Mouse (Mus musculus) bone marrow, adult 2 months (tissue): ENCODE data around the gene E130218I03Rik. TPM values are rescaled to one million over a fixed set of nuclear protein-coding genes. Genes with fewer than 3 reads are reported as not detected.

Experiments
- H3K27ac ChIP-seq: fragments of 200-500 bp; 2 replicates; pipeline ENCODE4 v1.5.1; 2012; ENCODE audit warnings: low read depth, mild to moderate bottlenecking, control low read depth, inconsistent platforms, low read length; ENCODE audit not compliant: control insufficient read depth, poor library complexity, insufficient read depth
- H3K4me1 ChIP-seq: fragments of 200-500 bp; 2 replicates; pipeline ENCODE4 v1.6.1; 2011; ENCODE audit warnings: low read length; ENCODE audit not compliant: control insufficient read depth, insufficient read depth
- H3K4me3 ChIP-seq: fragments of 200-500 bp; replicated peaks from 2 replicates; pipeline ENCODE3; 2011; ENCODE audit warnings: mild to moderate bottlenecking, low read depth, low read length, control low read depth; ENCODE audit not compliant: control insufficient read depth
- CTCF ChIP-seq: fragments of 200-500 bp; IDR thresholded peaks from 2 replicates; pipeline ENCODE4 v1.5.1; 2011; ENCODE audit warnings: low read length, control low read depth; ENCODE audit not compliant: control insufficient read depth, insufficient read depth
- POLR2A ChIP-seq: fragments of 200-500 bp; IDR thresholded peaks from 2 replicates; pipeline ENCODE4 v1.6.1; 2011; ENCODE audit warnings: low read depth, mild to moderate bottlenecking, control low read depth, low read length, borderline replicate concordance; ENCODE audit not compliant: control insufficient read depth
- WGBS: fragments of 180-500 bp; shearing (Covaris S2); methylation state at CpG from one replicate; pipeline ENCODE4 v1.1.7; 2018; 5-methylcytosine and 5-hydroxymethylcytosine counted together
- polyA plus RNA-seq: library from polyadenylated mRNA; stranded (reverse); fragments of >200 nt; gene quantifications from 2 replicates; pipeline ENCODE4 v1.2.4, GENCODE M21; 2011; ENCODE audit warnings: low replicate concordance; ENCODE audit not compliant: missing spikeins, insufficient read depth, insufficient read length

E130218I03Rik gene
- polyA plus RNA-seq, 1 experiment = not detected

DNA sequence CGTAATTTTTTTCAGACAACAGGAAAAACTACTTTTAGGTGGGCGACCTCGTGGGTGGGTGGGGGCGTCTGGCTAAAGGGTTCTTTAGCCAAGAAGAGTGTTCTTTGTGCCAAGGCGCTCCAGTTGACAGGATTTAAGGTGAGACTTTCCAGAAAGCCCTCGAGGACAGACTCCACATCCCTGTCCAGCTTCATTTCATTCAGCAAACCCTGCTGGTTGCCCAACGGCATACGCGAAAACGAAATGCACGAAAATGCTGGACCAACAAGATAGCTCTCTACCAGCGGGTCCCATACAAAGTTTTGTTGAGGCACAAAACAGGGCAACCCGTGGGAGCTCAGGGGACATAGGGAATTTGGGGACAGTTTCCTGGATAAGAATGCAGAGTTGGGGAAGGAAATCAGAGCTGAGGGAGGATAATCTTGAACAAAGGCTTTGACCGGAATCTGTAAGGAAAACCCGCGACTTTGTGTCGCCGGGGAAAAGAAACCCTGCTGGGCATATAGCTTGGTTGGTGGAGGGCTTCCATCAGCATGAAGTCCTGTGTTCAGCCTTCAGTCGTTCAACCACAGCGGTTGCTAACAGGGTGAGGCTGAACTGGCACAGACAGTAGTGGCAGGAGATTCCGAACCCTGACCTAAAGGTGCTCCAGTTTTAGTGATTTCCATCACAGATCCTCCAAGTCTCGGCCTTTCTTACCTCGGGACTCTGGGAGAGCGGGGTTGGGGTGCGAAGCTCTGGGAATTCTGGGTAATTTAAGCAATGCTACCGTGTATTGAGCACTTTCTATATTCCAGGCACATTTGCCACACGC, 6.9 kb downstream of the E130218I03Rik start:
- H3K4me3 ChIP-seq = no peak overlapping the region
- TF ChIP-seq CTCF (no peak), POLR2A (no peak)
- no peaks in the 10 kb centered on the region for H3K4me1 ChIP-seq
- no peak overlapping the region for H3K27ac ChIP-seq
- 67% methylated on average over 27 of the region's 27 CpGs for WGBS

DNA sequence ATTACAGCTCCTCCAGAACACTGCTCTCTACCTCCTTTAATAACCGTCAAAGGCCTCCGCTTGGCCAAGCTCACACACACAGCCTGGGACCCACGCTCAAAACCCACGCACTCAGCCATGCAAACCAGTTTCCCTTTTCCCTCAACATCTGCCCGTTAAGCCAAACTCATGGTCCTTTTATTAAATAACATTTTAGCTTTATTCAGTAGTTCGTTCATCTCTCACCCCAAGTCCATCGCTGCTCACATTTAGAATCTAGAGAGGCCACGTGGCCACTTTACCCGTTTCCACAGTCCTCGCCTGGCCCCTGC, 7.4 kb downstream of the E130218I03Rik start:
- no peak overlapping the region for H3K27ac ChIP-seq
- H3K4me1 ChIP-seq = no peaks in the 10 kb centered on the region
- H3K4me3 ChIP-seq = no peak overlapping the region
- 33% methylated on average over 10 of the region's 10 CpGs for WGBS
- no peak for TF ChIP-seq CTCF
- no peak for TF ChIP-seq POLR2A

DNA sequence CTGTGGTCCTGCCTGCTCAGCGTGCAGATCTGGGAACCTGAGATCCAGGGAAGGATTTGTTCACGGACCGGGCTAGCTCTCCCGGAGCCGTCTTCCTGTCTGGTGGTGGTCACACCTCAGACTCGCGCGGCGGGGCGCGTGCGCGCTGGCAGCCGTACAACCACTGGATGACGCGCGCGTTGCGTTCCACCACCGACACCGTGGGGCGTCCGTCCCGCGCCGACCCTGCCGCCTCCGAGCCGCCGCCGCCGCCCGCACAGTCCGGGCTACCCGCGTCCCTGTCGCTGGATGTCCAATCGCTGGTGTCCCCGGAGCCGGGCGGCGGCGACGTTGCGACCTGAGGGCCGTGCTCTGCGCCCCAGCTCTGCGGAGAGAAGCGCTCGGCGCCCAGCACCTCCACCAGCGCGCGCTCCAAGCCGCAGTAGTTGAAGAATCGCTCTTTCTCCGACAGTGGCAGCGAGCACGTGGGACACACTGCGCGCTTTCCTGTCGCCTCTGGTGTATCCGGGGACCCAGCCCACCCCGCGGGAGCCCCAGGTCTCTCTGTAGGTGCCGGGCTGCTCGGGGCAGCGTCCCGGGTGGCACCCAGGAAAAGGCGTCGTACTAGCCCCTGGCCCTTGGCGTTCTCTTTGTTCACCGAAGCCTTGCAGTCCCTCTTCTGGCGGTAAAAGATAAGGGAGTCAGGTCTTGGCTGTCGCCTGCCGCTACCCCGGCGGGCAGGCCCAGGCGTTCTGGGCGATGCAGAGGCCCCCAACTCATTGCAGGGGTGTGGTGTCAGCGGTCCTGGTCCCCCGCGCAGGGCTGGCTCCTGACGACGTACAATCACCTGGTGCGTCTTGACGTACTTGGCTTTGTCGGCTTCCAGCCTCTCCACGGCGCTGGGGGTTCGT, 8.0 kb downstream of the E130218I03Rik start:
- no peaks in the 10 kb centered on the region for H3K4me1 ChIP-seq
- WGBS = 14% methylated on average over 89 of the region's 91 CpGs

GRCm38 (mm10) chr4:134252131-134252910, 8.9 kb downstream of the E130218I03Rik start:
- H3K4me3 ChIP-seq = no peak overlapping the region
- H3K27ac ChIP-seq = no peak overlapping the region
- 28% methylated on average over 22 of the region's 22 CpGs for WGBS
- TF ChIP-seq CTCF (no peak), POLR2A (no peak)
- H3K4me1 ChIP-seq = no peaks in the 10 kb centered on the region

More for the DNA sequence above, 8.0 kb downstream of the E130218I03Rik start:
- TF ChIP-seq POLR2A = no peak
- no peak for TF ChIP-seq CTCF
- Histone ChIP-seq H3K27ac (no peak overlapping the region), H3K4me3 (no peak overlapping the region)

GRCm38 (mm10) chr4:134252911-134253721, 9.7 kb downstream of the E130218I03Rik start:
- Histone ChIP-seq H3K27ac (no peak overlapping the region), H3K4me1 (no peaks in the 10 kb centered on the region), H3K4me3 (no peak overlapping the region)
- WGBS = 26% methylated on average over 15 of the region's 15 CpGs
- TF ChIP-seq POLR2A = no peak
- no peak for TF ChIP-seq CTCF

GRCm38 (mm10) chr4:134253722-134254324, 10.4 kb downstream of the E130218I03Rik start, which contains the start of gene Grrp1:
Grrp1 (minus strand) TSS chr4:134254106.
- Histone ChIP-seq H3K4me1 (no peaks in the 10 kb centered on the region), H3K27ac (no peak within 1 kb of the TSS), H3K4me3 (no peak within 1 kb of the TSS)
- no peak for TF ChIP-seq CTCF
- no peak for TF ChIP-seq POLR2A
- WGBS = 19% methylated on average over 13 of the region's 13 CpGs

GRCm38 (mm10) chr4:134254835-134255234, 11.4 kb downstream of the E130218I03Rik start:
- WGBS = 62% methylated on average over 3 of the region's 3 CpGs
- Histone ChIP-seq H3K4me3 (no peak overlapping the region), H3K4me1 (no peaks in the 10 kb centered on the region), H3K27ac (no peak overlapping the region)
- TF ChIP-seq POLR2A (no peak), CTCF (no peak)
